Mouse (Mus musculus): ENCODE data around the gene Brms1. TPM values are rescaled to one million over a fixed set of nuclear protein-coding genes. Genes with fewer than 3 reads are reported as not detected.

The Brms1 gene
- total RNA-seq, 4 experiments from 2014 or later = 14.8 to 17.6 (median 16.4) TPM

GRCm38 (mm10) chr19:5087884-5088728 is 47.0 kb downstream of the Brms1 start, which contains the start of gene Yif1a:
Gene Yif1a (plus strand): TSS chr19:5088538.
- DNase-seq (ENCODE audit: low spot score in 2 of 2) = peak; percentile 88 to 91

DNA sequence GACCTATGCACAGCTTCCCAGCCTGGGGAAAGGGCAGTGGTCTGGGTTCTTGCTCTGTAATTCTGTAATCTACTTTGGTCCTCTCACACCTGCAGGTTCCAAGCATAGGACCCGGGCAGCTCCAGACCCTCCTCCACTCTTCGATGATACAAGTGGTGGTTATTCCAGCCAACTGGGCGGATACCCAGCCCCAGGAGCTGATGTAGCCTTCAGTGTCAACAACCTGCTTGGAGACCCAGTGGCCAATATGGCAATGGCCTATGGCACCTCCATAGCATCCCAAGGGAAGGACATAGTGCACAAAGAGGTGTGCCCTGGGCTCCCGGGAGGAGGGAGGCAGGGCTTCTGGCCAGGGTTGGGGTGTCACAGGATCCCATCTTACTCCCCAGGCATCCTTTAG is 48.2 kb downstream of the Brms1 start:
- no peak for DNase-seq (ENCODE audit: low spot score in 2 of 2)

DNA sequence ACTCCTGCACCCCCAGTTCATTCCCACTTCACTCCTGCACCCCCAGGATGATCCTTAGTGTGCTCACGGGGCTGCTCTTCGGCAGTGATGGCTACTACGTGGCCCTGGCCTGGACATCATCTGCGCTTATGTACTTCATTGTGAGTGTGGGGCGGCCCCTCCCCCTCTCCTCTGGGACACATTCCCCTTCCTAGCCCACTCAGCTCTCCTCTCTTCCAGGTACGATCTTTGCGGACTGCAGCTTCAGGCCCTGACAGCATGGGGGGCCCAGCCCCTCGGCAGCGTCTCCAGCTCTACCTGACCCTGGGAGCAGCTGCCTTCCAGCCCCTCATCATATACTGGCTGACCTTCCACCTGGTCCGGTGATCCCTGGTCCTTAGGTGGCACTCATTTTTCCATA is 50.9 kb downstream of the Brms1 start:
- no peak for DNase-seq (ENCODE audit: low spot score in 2 of 2)

DNA sequence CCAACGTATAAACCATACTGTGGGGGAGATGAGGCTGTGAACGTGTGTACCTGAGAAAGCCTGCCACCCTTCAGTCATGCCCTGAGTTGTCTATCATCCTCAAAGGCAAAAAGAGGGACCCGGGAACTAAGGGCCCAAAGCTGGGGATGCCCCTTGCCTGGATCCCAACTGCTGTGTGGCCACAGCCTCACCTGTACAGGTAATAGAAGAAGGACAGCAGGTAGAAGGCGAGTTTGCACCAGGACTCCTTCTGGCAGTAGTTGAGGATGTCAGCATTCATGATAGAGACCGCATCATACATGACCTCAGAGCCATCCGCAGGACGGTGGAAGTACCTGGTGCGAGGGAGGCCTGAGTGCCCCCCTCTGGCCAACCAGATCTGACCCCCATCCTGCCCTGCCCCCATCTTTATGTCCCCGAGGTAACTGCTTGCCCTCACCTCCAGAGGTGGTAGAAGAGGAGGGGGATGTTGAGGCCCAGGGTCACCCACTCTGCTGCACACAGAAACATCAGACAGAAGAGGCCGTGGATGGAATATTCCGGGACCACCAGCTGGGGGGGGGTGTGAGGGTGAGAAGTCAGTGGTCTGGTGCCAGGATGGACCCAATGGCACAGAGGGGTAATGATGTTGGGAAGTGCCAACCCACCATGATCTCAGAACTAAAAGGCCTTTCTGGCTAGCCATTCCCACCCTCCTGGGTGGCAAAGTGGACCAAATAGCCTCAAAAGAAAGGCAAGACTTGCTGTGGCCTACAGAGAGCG is 52.5 kb downstream of the Brms1 start:
- DNase-seq (ENCODE audit: low spot score in 2 of 2) = no peak

GRCm38 (mm10) chr19:5094243-5094632 is 53.1 kb downstream of the Brms1 start:
- peak; percentile 78 to 79 for DNase-seq (ENCODE audit: low spot score in 2 of 2)

- DNase-seq (ENCODE audit: low spot score in 2 of 2) = no peak
Measured at GRCm38 (mm10) chr19:5094746-5095417, 53.7 kb downstream of the Brms1 start.

- DNase-seq (ENCODE audit: low spot score in 2 of 2) = no peak
Measured at GRCm38 (mm10) chr19:5095887-5096474, 54.8 kb downstream of the Brms1 start.

DNA sequence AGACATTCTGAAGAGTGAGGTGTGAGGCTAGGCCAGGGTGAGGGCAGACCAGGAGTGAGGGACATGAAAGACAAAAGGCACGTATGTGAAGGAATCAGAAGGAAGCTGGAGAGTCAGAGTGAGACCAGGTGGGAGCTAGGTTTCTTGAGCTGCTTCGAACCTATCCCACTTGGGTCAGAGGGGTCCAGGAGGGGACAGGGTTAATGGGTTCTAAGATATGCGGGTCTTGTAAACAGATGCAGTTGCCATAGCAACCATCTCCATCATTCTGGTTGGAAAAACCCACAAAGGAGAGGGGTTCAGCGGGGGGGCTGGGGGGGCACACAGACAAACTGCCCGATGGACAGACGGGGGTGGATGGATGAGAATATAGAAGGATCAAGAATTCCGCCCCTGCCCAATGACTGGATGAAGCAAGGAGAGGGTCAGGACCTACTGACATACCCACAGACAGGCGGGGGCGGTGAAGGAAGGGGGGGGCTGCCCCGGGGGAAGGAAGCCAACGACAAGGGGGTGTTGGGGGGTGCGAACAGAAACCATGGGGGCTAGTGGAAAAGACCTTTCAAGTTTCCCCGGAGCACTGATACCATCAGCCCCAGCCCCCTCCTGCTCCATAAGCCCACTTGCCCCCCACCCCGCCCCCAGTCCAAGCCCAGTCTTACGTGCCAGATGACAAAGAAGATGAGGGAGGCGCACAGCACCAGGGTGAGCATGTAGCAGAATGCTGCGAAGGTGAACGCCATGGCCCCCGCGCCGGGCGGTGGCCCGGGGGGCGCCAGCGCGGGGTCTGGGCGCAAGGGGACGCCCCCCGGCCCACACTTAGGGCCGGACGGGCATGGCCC is 56.6 kb downstream of the Brms1 start:
- no peak for DNase-seq (ENCODE audit: low spot score in 2 of 2)

- DNase-seq (ENCODE audit: low spot score in 2 of 2) = no peak
Measured at GRCm38 (mm10) chr19:5098363-5099143, 57.4 kb downstream of the Brms1 start, which contains the start of gene Cnih2. Gene Cnih2 (minus strand): TSS chr19:5098521.

Other genes with a start within 250 kb of the Brms1 start
- 10 to 100 TPM; 32.2 to 39.3 (median 33.5) TPM for gene Rbm4, start 247.5 kb upstream of the Brms1 start, total RNA-seq (2022)
- gene Gm21992, start 229.7 kb upstream of the Brms1 start, total RNA-seq (2022) = 10 to 100 TPM in 3 of 4 experiments, 1 to 10 TPM in 1; 8.7 to 14.3 (median 11.8) TPM
- 1 to 10 TPM; 5.5 to 7.2 (median 6.5) TPM for gene Rbm14, start 229.7 kb upstream of the Brms1 start, total RNA-seq (2022)
- gene Ccs, start 202.0 kb upstream of the Brms1 start, total RNA-seq (2022) = 10 to 100 TPM; 18.0 to 27.4 (median 22.5) TPM
- not detected for gene Ccdc87, start 202.0 kb upstream of the Brms1 start, total RNA-seq (2022)
- gene Ctsf, start 186.2 kb upstream of the Brms1 start, total RNA-seq (2022) = 10 to 100 TPM; 26.2 to 36.7 (median 31.9) TPM
- over 10,000 TPM in 2 of 4 experiments, 1,000 to 10,000 TPM in 2; 9,112 to 10,193 (median 10,010) TPM for gene Actn3, start 163.4 kb upstream of the Brms1 start, total RNA-seq (2022)
- 1 to 10 TPM; 1.8 to 3.6 (median 2.6) TPM for gene Zdhhc24, start 162.7 kb upstream of the Brms1 start, total RNA-seq (2022)
- 1 to 10 TPM; 1.1 to 3.3 (median 1.2) TPM for gene Bbs1, start 134.7 kb upstream of the Brms1 start, total RNA-seq (2022)
- 10 to 100 TPM; 12.5 to 14.3 (median 13.1) TPM for gene Dpp3, start 113.1 kb upstream of the Brms1 start, total RNA-seq (2022)
- 1 to 10 TPM; 2.7 to 3.8 (median 3.3) TPM for gene Peli3, start 98.2 kb upstream of the Brms1 start, total RNA-seq (2022)
- gene Mrpl11, start 79.2 kb upstream of the Brms1 start, total RNA-seq (2022) = 10 to 100 TPM; 56.3 to 63.7 (median 60.7) TPM
- under 1 TPM in 1 of 4 experiments, not detected in 3; 0.11 TPM for gene Npas4, start 51.0 kb upstream of the Brms1 start, total RNA-seq (2022)
- 1 to 10 TPM; 4.0 to 6.1 (median 4.3) TPM for gene Slc29a2, start 17.5 kb upstream of the Brms1 start, total RNA-seq (2022)
- gene B4gat1, start 2.5 kb upstream of the Brms1 start, total RNA-seq (2022) = 10 to 100 TPM; 16.0 to 23.1 (median 19.5) TPM
- 1 to 10 TPM in 3 of 4 experiments, under 1 TPM in 1; 0.61 to 1.7 (median 1.4) TPM for gene AC124502.3, start 2.5 kb upstream of the Brms1 start, total RNA-seq (2022)
- gene Rin1, start 9.1 kb downstream of the Brms1 start, total RNA-seq (2022) = 1 to 10 TPM in 1 of 4 experiments, under 1 TPM in 3; 0.47 to 1.0 (median 0.75) TPM
- gene Cd248, start 26.7 kb downstream of the Brms1 start, total RNA-seq (2022) = 1 to 10 TPM; 5.2 to 8.9 (median 7.0) TPM
- gene Tmem151a, start 44.2 kb downstream of the Brms1 start, total RNA-seq (2022) = under 1 TPM in 1 of 4 experiments, not detected in 3; 0.12 TPM
- 10 to 100 TPM; 37.4 to 44.7 (median 39.8) TPM for gene Yif1a, start 47.2 kb downstream of the Brms1 start, total RNA-seq (2022)
- gene Cnih2, start 57.2 kb downstream of the Brms1 start, total RNA-seq (2022) = not detected
- gene Rab1b, start 65.7 kb downstream of the Brms1 start, total RNA-seq (2022) = 100 to 1,000 TPM; 124 to 137 (median 131) TPM
- 10 to 100 TPM; 60.6 to 68.9 (median 64.0) TPM for gene Klc2, start 77.2 kb downstream of the Brms1 start, total RNA-seq (2022)
- gene Pacs1, start 231.8 kb downstream of the Brms1 start, total RNA-seq (2022) = 1 to 10 TPM; 4.5 to 6.6 (median 5.4) TPM